Mouse (Mus musculus): ENCODE measurements around the gene Mmp11. TPM values are rescaled to one million over a fixed set of nuclear protein-coding genes. Genes with fewer than 3 reads are reported as not detected.

Mmp11 gene
- total RNA-seq (2023): 1 to 10 TPM; 4.2 to 6.4 TPM

GRCm38 (mm10) chr10:75935680-75936541 lies at the start of gene Mmp11:
Gene Mmp11 (minus strand): TSS chr10:75936496.

GRCm38 (mm10) chr10:75954381-75954811 lies 18.1 kb upstream of the Mmp11 start, which contains the start of gene Gm5134:
Gene Gm5134 (plus strand): TSS chr10:75954514.

GRCm38 (mm10) chr10:75942736-75943477 lies 6.6 kb upstream of the Mmp11 start, which contains the start of gene Vpreb3:
Gene Vpreb3 (plus strand): TSS chr10:75943057.

GRCm38 (mm10) chr10:75940520-75940919 lies 4.2 kb upstream of the Mmp11 start, which contains the start of gene Gm867:
Gene Gm867 (minus strand): TSS chr10:75940672.

GRCm38 (mm10) chr10:75932891-75933290 lies 3.4 kb downstream of the Mmp11 start, which contains the start of gene Chchd10:
Gene Chchd10 (plus strand): TSS chr10:75933130.

GRCm38 (mm10) chr10:75921026-75921725 lies 15.1 kb downstream of the Mmp11 start, which contains the start of gene Smarcb1:
Gene Smarcb1 (minus strand): TSS chr10:75921617.

GRCm38 (mm10) chr10:75893089-75893750 lies 43.1 kb downstream of the Mmp11 start, which contains the start of gene Derl3:
Gene Derl3 (plus strand): TSS chr10:75893413.

Other genes with a start within 250 kb of the Mmp11 start
- 100 to 1,000 TPM in 1 of 2 experiments, 10 to 100 TPM in 1; 99.7 to 119 TPM for gene Cabin1, start 172.2 kb downstream of the Mmp11 start, total RNA-seq (2023)
- 10 to 100 TPM; 32.0 to 36.7 TPM for gene Ddt, start 163.1 kb downstream of the Mmp11 start, total RNA-seq (2023)
- gene Gm20441, start 155.5 kb downstream of the Mmp11 start, total RNA-seq (2023): not detected
- 10 to 100 TPM in 1 of 2 experiments, 1 to 10 TPM in 1; 9.0 to 10.6 TPM for gene Gstt3, start 155.1 kb downstream of the Mmp11 start, total RNA-seq (2023)
- gene Gstt1, start 137.9 kb downstream of the Mmp11 start, total RNA-seq (2023): not detected
- not detected for gene Gstt4, start 114.0 kb downstream of the Mmp11 start, total RNA-seq (2023)
- 10 to 100 TPM; 35.1 to 35.2 TPM for gene Gstt2, start 99.1 kb downstream of the Mmp11 start, total RNA-seq (2023)
- 100 to 1,000 TPM; 202 to 212 TPM for gene Mif, start 76.3 kb downstream of the Mmp11 start, total RNA-seq (2023)
- gene Derl3, start 43.1 kb downstream of the Mmp11 start, total RNA-seq (2023): 10 to 100 TPM in 1 of 2 experiments, 1 to 10 TPM in 1; 8.3 to 12.2 TPM
- gene Smarcb1, start 14.9 kb downstream of the Mmp11 start, total RNA-seq (2023): 10 to 100 TPM; 80.2 to 89.9 TPM
- 100 to 1,000 TPM; 151 to 169 TPM for gene Chchd10, start 3.4 kb downstream of the Mmp11 start, total RNA-seq (2023)
- not detected for gene Gm867, start 4.2 kb upstream of the Mmp11 start, total RNA-seq (2023)
- 100 to 1,000 TPM; 118 to 155 TPM for gene Vpreb3, start 6.6 kb upstream of the Mmp11 start, total RNA-seq (2023)
- gene Gm5134, start 18.0 kb upstream of the Mmp11 start, total RNA-seq (2023): 1 to 10 TPM in 1 of 2 experiments, under 1 TPM in 1; 0.73 to 1.3 TPM
- gene Zfp280b, start 96.2 kb upstream of the Mmp11 start, total RNA-seq (2023): 10 to 100 TPM; 18.5 to 20.8 TPM
- gene Slc5a4b, start 174.5 kb upstream of the Mmp11 start, total RNA-seq (2023): under 1 TPM in 1 of 2 experiments, not detected in 1; 0.17 TPM
- not detected for gene Slc5a4a, start 211.0 kb upstream of the Mmp11 start, total RNA-seq (2023)